21 mouse cellular contexts compared by ENCODE assay signal in genomic region chr13:56289261-56289660, GRCm38 (mm10). TPM values are rescaled to one million over a fixed set of nuclear protein-coding genes. Genes with fewer than 3 reads are reported as not detected.
DNase-seq lines count a peak whose midpoint lies in the region; ATAC-seq and TF ChIP-seq lines count a peak whose summit lies in the region.
"Had no signal": no experiment of that assay in that cellular context is flagged by ENCODE, and none has a peak within 500 bp of the region (broad histone marks: within the 10 kb centered on the region; RNA-seq: fewer than 3 reads in every experiment).

No protein-coding gene starts in this region.

- H3K27me3 ChIP-seq in hindbrain, embryonic 12.5 days = peaks cover 35% of the 10 kb centered on the region
- H3K27me3 ChIP-seq in hindbrain, postnatal 0 days (ENCODE audit: insufficient read depth, low read length) = 0 out of 2 replicates have a peak, but pooled peaks cover 3% of the 10 kb centered on the region
- peaks cover 64% of the 10 kb centered on the region for H3K27me3 ChIP-seq in embryonic facial prominence, embryonic 10.5 days (replicated peaks; ENCODE audit: low read depth, poor library complexity, severe bottlenecking)
- peaks cover 24% of the 10 kb centered on the region for H3K27me3 ChIP-seq in embryonic facial prominence, embryonic 15.5 days
- peaks cover 24% of the 10 kb centered on the region for H3K27me3 ChIP-seq in midbrain, embryonic 14.5 days (ENCODE audit: control insufficient read depth, insufficient read depth, low read length)

- no peak overlapping the region for H3K4me3 ChIP-seq in hindbrain, embryonic 12.5 days
- H3K4me3 ChIP-seq in hindbrain, postnatal 0 days (ENCODE audit: low read length) = no peak overlapping the region
- no peak overlapping the region for H3K4me3 ChIP-seq in embryonic facial prominence, embryonic 10.5 days
- no peak overlapping the region for H3K4me3 ChIP-seq in embryonic facial prominence, embryonic 15.5 days (replicated peaks)
- H3K4me3 ChIP-seq in midbrain, embryonic 14.5 days (replicated peaks; ENCODE audit: low read depth, low read length) = no peak overlapping the region
- H3K4me3 ChIP-seq: forebrain, embryonic 10.5 days; heart, embryonic 15.5 days; hindbrain, embryonic 15.5 days; lung, embryonic 15.5 days had no signal

- peaks cover 8% of the 10 kb centered on the region for H3K4me1 ChIP-seq in hindbrain, embryonic 12.5 days
- no peaks in the 10 kb centered on the region for H3K4me1 ChIP-seq in hindbrain, postnatal 0 days (ENCODE audit: insufficient read depth, low read length)
- H3K4me1 ChIP-seq in embryonic facial prominence, embryonic 10.5 days = peaks cover 26% of the 10 kb centered on the region
- peaks cover 21% of the 10 kb centered on the region for H3K4me1 ChIP-seq in embryonic facial prominence, embryonic 15.5 days
- H3K4me1 ChIP-seq in midbrain, embryonic 14.5 days (ENCODE audit: control insufficient read depth, insufficient read depth, low read length) = peaks cover 7% of the 10 kb centered on the region; the same call in 1 of the 2 replicates
- H3K4me1 ChIP-seq: heart, embryonic 15.5 days; lung, embryonic 15.5 days had no signal

- WGBS in hindbrain, embryonic 12.5 days = 60% methylated on average over 11 of the region's 11 CpGs
- WGBS in hindbrain, postnatal 0 days = 77% methylated on average over 11 of the region's 11 CpGs
- WGBS in embryonic facial prominence, embryonic 10.5 days = 64% methylated on average over 11 of the region's 11 CpGs
- 38% methylated on average over 11 of the region's 11 CpGs for WGBS in embryonic facial prominence, embryonic 15.5 days
- WGBS in midbrain, embryonic 14.5 days = 55% methylated on average over 11 of the region's 11 CpGs

- TF ChIP-seq CTCF in hindbrain, postnatal 0 days (IDR thresholded peaks at IDR 0.05; ENCODE audit: low read depth) = no peak

- no peaks in the 10 kb centered on the region for H3K36me3 ChIP-seq in hindbrain, embryonic 12.5 days
- no peaks in the 10 kb centered on the region for H3K36me3 ChIP-seq in hindbrain, postnatal 0 days (ENCODE audit: insufficient read depth, low read length)
- no peaks in the 10 kb centered on the region for H3K36me3 ChIP-seq in embryonic facial prominence, embryonic 10.5 days (replicated peaks)
- 0 out of 2 replicates have a peak, but pooled peaks cover 6% of the 10 kb centered on the region for H3K36me3 ChIP-seq in embryonic facial prominence, embryonic 15.5 days
- no peaks in the 10 kb centered on the region for H3K36me3 ChIP-seq in midbrain, embryonic 14.5 days (ENCODE audit: control insufficient read depth, insufficient read depth, low read length)
- H3K36me3 ChIP-seq: forebrain, embryonic 10.5 days; heart, embryonic 15.5 days; hindbrain, embryonic 15.5 days; lung, embryonic 15.5 days had no signal

- no peak overlapping the region for H3K9ac ChIP-seq in hindbrain, embryonic 12.5 days
- H3K9ac ChIP-seq in hindbrain, postnatal 0 days (replicated peaks; ENCODE audit: low read length) = no peak overlapping the region
- no peak overlapping the region for H3K9ac ChIP-seq in embryonic facial prominence, embryonic 15.5 days
- H3K9ac ChIP-seq in midbrain, embryonic 14.5 days (replicated peaks; ENCODE audit: low read length) = no peak overlapping the region
- H3K9ac ChIP-seq: heart, embryonic 15.5 days; hindbrain, embryonic 15.5 days; lung, embryonic 15.5 days had no signal

- no peaks in the 10 kb centered on the region for H3K9me3 ChIP-seq in hindbrain, embryonic 12.5 days (replicated peaks)
- H3K9me3 ChIP-seq in hindbrain, postnatal 0 days (ENCODE audit: low read length) = no peaks in the 10 kb centered on the region
- H3K9me3 ChIP-seq in embryonic facial prominence, embryonic 10.5 days = 0 out of 2 replicates have a peak, but pooled peaks cover 3% of the 10 kb centered on the region
- no peaks in the 10 kb centered on the region for H3K9me3 ChIP-seq in embryonic facial prominence, embryonic 15.5 days (replicated peaks)
- H3K9me3 ChIP-seq in midbrain, embryonic 14.5 days (ENCODE audit: control insufficient read depth, low read length) = no peaks in the 10 kb centered on the region
- H3K9me3 ChIP-seq: heart, embryonic 15.5 days; hindbrain, embryonic 15.5 days; lung, embryonic 15.5 days had no signal

- ATAC-seq in hindbrain, embryonic 12.5 days (ENCODE audit: low FRiP score) = peak; percentile 26; the same call in 1 of the 2 replicates
- no peak for ATAC-seq in hindbrain, postnatal 0 days
- no peak for ATAC-seq in embryonic facial prominence, embryonic 15.5 days (ENCODE audit: insufficient number of reproducible peaks, low FRiP score, low TSS enrichment, low read depth)
- no peak for ATAC-seq in midbrain, embryonic 14.5 days (ENCODE audit: low FRiP score, low TSS enrichment)
- ATAC-seq in erythroblast, adult 5-6 weeks (replicated peaks; ENCODE audit: low FRiP score, poor library complexity, severe bottlenecking) = no peak
- ATAC-seq in megakaryocyte, adult 5-6 weeks (ENCODE audit: poor library complexity, severe bottlenecking) = no peak

- H3K27ac ChIP-seq in hindbrain, embryonic 12.5 days = no peak overlapping the region
- no peak overlapping the region for H3K27ac ChIP-seq in hindbrain, postnatal 0 days
- peak overlapping the region; percentile 42; the same call in 1 of the 2 replicates for H3K27ac ChIP-seq in embryonic facial prominence, embryonic 10.5 days (replicated peaks)
- H3K27ac ChIP-seq in embryonic facial prominence, embryonic 15.5 days (replicated peaks) = 0 out of 2 replicates have a peak overlapping the region, but pooled peaks have one; percentile 17
- H3K27ac ChIP-seq in midbrain, embryonic 14.5 days (replicated peaks; ENCODE audit: low read depth, low read length) = 0 out of 2 replicates have a peak overlapping the region, but pooled peaks have one; percentile 32
- H3K27ac ChIP-seq: forebrain, embryonic 10.5 days; heart, embryonic 15.5 days; hindbrain, embryonic 15.5 days; lung, embryonic 15.5 days had no signal

- H3K4me2 ChIP-seq in hindbrain, embryonic 12.5 days (replicated peaks) = peak overlapping the region; percentile 15; the same call in 1 of the 2 replicates
- H3K4me2 ChIP-seq in hindbrain, postnatal 0 days (ENCODE audit: low read depth, low read length) = no peak overlapping the region
- no peak overlapping the region for H3K4me2 ChIP-seq in embryonic facial prominence, embryonic 15.5 days (replicated peaks)
- no peak overlapping the region; the same call in 1 of the 2 replicates for H3K4me2 ChIP-seq in midbrain, embryonic 14.5 days (ENCODE audit: low read length)
- H3K4me2 ChIP-seq: heart, embryonic 15.5 days; hindbrain, embryonic 15.5 days; lung, embryonic 15.5 days had no signal

- DNase-seq in hindbrain, postnatal 0 days (ENCODE audit: low spot score) = no peak
- DNase-seq in embryonic facial prominence, embryonic 10.5 days (ENCODE audit: low spot score) = peak; percentile 27
- DNase-seq in midbrain, embryonic 14.5 days = peak; percentile 47
- DNase-seq: adrenal gland, adult 8-10 months; cerebellum, adult 18-20 months; heart, adult 18-20 months; kidney, adult 8-10 months; thymus, adult 18-20 months had no signal

RNA-seq across cellular contexts. Expression of gene Cxcl14, which starts 7.1 kb away (rescaled TPM):
- polyA plus RNA-seq in hindbrain, embryonic 12.5 days (2016; fragmentation: Nextera tagmentation; extraction: Ambion mirVana) = 72.3 and 90.1 TPM in 2 replicates
- 17.5 and 20.2 TPM in 2 replicates for total RNA-seq in hindbrain, postnatal 0 days (2014; rRNA removed)
- 19.2 and 19.9 TPM in 2 replicates for polyA plus RNA-seq in hindbrain, postnatal 0 days (2015; fragmentation: Nextera tagmentation; extraction: Ambion mirVana)
- polyA plus RNA-seq in embryonic facial prominence, embryonic 10.5 days (2016; fragmentation: Nextera tagmentation; extraction: Ambion mirVana) = 23.8 and 40.2 TPM in 2 replicates
- polyA plus RNA-seq in embryonic facial prominence, embryonic 15.5 days (2015; fragmentation: Nextera tagmentation; extraction: Ambion mirVana) = 459 and 487 TPM in 2 replicates
- 10.2 and 11.2 TPM in 2 replicates for polyA plus RNA-seq in midbrain, embryonic 14.5 days (2014; fragmentation: Nextera tagmentation; extraction: Ambion mirVana)
- 0.84 TPM in 1 of 2 replicates, not detected in the other for total RNA-seq in erythroblast, adult 5-6 weeks (2015; ENCODE audit: low replicate concordance)
- 0.42 and 0.51 TPM in 2 replicates for total RNA-seq in erythroblast, adult 5-6 weeks (2017; ENCODE audit: low replicate concordance)
- 0.14 and 0.78 TPM in 2 replicates for total RNA-seq in megakaryocyte, adult 5-6 weeks (2015)
- 0.11 and 0.28 TPM in 2 replicates for total RNA-seq in megakaryocyte, adult 5-6 weeks (2017)
- total RNA-seq: common myeloid progenitor, adult 5-6 weeks; megakaryocyte progenitor cell, adult 5-6 weeks; MEL had no signal

RNA-seq across cellular contexts. Expression of gene Neurog1, which starts 37.3 kb away (rescaled TPM):
- polyA plus RNA-seq in hindbrain, embryonic 12.5 days (2016; fragmentation: Nextera tagmentation; extraction: Ambion mirVana) = 18.2 and 21.7 TPM in 2 replicates
- total RNA-seq in hindbrain, postnatal 0 days (2014; rRNA removed) = 0.14 and 0.42 TPM in 2 replicates
- 0.10 and 0.30 TPM in 2 replicates for polyA plus RNA-seq in hindbrain, postnatal 0 days (2015; fragmentation: Nextera tagmentation; extraction: Ambion mirVana)
- 11.2 and 15.5 TPM in 2 replicates for polyA plus RNA-seq in embryonic facial prominence, embryonic 10.5 days (2016; fragmentation: Nextera tagmentation; extraction: Ambion mirVana)
- polyA plus RNA-seq in embryonic facial prominence, embryonic 15.5 days (2015; fragmentation: Nextera tagmentation; extraction: Ambion mirVana) = 1.8 and 3.1 TPM in 2 replicates
- 3.6 and 8.9 TPM in 2 replicates for polyA plus RNA-seq in midbrain, embryonic 14.5 days (2014; fragmentation: Nextera tagmentation; extraction: Ambion mirVana)
- total RNA-seq in erythroblast, adult 5-6 weeks (2015; ENCODE audit: low replicate concordance) = not detected in 2 replicates
- total RNA-seq in erythroblast, adult 5-6 weeks (2017; ENCODE audit: low replicate concordance) = not detected in 2 replicates
- not detected in 2 replicates for total RNA-seq in megakaryocyte, adult 5-6 weeks (2015)
- total RNA-seq in megakaryocyte, adult 5-6 weeks (2017) = not detected in 2 replicates
- total RNA-seq: adrenal gland, adult 8-10 months; common myeloid progenitor, adult 5-6 weeks; gastrocnemius, adult 8-10 months; heart, adult 18-20 months; liver, adult 2 months; megakaryocyte progenitor cell, adult 5-6 weeks; MEL had no signal
- polyA plus RNA-seq: heart, embryonic 15.5 days; liver, adult 2 months; lung, embryonic 15.5 days had no signal

Comparison
In these comparisons a context has a peak if more than half of its experiments do, and no peak if none do; other contexts are left out.
1. H3K27ac ChIP-seq: peak in embryonic facial prominence, embryonic 10.5 days (single experiment), embryonic facial prominence, embryonic 15.5 days (single experiment) and midbrain, embryonic 14.5 days (single experiment); none in hindbrain, embryonic 12.5 days (single experiment) and hindbrain, postnatal 0 days (single experiment).